Mouse (Mus musculus): ENCODE results near the gene Rpl18a.

DNA sequence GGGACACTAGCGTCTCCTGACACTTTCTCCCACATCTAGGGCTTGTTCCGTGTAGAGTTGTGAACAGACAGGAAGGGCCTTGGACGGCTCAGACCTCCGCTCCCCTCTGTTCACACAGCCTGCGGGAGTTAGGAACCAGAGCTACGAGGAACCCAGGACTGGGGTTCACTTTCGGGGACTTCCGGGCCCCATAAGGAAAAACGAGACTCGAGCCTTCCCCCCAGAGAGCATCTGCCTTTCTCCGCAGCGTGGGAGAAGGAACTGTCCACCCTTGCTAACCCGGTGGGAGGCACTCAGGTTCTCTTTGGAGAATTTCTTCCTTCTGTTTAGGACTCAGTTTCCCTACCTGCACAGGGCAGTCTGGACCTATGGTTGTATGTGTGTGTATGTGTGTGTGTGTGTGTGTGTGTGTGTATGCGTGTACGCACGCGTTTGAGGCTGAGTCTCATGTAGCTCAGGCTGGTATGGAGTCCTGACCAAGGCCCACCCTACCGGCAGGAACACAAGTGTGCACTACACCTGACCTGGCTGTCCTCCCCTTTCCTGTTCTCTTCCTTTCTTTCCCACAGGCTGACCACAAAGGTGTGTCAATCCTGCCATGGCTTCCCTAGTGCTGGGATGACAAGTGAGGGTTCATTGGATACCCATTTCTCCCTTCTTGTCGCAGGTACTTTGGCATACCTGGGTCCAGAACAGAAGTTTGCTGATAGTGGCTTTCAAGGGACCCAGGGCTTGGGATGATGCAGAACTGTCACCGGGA lies 4.1 kb downstream of the Rpl18a start:
- TF ChIP-seq EP300 (IDR thresholded peaks at IDR 0.05) (no peak), CTCF (IDR thresholded peaks at IDR 0.05) (no peak)
